Mouse (Mus musculus): Measurements from ENCODE around the gene Odf3. TPM values are rescaled to one million over a fixed set of nuclear protein-coding genes. Genes with fewer than 3 reads are reported as not detected.
A peak's percentile ranks its signal among the peaks of the same experiment; 100 is the strongest.

Gene Odf3
- total and polyA plus RNA-seq, 2 experiments = not detected

DNA sequence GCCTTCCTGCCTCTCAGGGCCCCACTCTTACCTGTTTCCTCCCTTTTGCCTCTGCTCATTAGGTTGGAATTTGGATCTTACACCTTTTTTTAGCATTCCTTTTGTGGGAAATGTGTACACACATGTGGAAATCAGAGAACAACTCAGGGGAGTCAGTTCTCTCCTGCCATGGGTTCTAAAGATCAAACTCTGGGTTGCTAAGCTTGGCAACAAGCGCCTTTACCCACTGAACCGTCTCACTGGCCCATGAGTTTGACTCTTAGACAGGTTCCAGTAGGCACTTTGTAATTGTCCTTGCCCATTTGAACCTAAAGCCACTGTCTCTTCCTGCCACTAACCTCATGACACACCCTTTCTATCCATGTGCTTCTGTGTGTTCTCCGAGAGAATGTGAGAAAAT, 47.0 kb downstream of the Odf3 start:
- 82% methylated on average over 3 of the region's 3 CpGs for WGBS
- no peaks in the 10 kb centered on the region for H3K79me2 ChIP-seq (ENCODE audit: control insufficient read depth, insufficient read depth, low read length)

DNA sequence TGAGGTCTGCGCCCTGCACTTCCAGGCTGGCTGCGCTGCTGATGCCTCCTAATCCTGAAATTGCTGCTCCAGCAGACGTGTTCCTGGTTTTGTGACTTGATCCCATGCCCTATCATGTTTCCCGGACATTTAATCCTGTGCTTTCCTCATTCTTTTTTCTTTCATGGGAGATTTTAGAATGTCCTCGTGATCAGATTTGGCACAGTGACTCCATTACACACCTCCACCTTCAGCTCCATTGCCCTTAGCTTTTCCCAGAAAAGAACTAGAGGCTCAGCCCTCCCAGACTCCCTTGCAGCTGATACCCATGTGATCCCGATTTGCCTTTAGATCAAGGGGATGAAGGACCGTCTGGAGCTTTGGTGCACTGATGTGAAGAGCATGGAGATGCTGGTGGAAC, 50.3 kb downstream of the Odf3 start:
- H3K79me2 ChIP-seq (ENCODE audit: control insufficient read depth, insufficient read depth, low read length) = no peaks in the 10 kb centered on the region
- H3K36me3 ChIP-seq (ENCODE audit: control insufficient read depth, insufficient read depth, low read length) = peaks cover 17% of the 10 kb centered on the region
- peaks cover 7% of the 10 kb centered on the region for H3K4me1 ChIP-seq (ENCODE audit: control insufficient read depth, insufficient read depth, low read length)
- H3K4me3 ChIP-seq (ENCODE audit: insufficient read depth, low read depth, low read length) = no peak overlapping the region
- DNase-seq (ENCODE audit: extremely low read depth, low read depth, low spot score) = no peak
- WGBS = 94% methylated on average over 7 of the region's 7 CpGs
- no peak overlapping the region for H3K9ac ChIP-seq (ENCODE audit: low read depth, low read length)
- H3K27ac ChIP-seq (replicated peaks; ENCODE audit: insufficient read depth, low read depth, low read length) = no peak overlapping the region
- TF ChIP-seq CTCF (IDR thresholded peaks at IDR 0.05; ENCODE audit: low read depth, low read length) = no peak
- no peak for TF ChIP-seq POLR2A (IDR thresholded peaks at IDR 0.05; ENCODE audit: extremely low read depth, insufficient read depth, low read length)
- no peaks in the 10 kb centered on the region for H3K27me3 ChIP-seq (ENCODE audit: control insufficient read depth, insufficient read depth, low read length)

More for the DNA sequence above, 47.0 kb downstream of the Odf3 start:
- H3K4me1 ChIP-seq (ENCODE audit: control insufficient read depth, insufficient read depth, low read length) = no peaks in the 10 kb centered on the region
- no peak overlapping the region for H3K4me3 ChIP-seq (ENCODE audit: insufficient read depth, low read depth, low read length)
- peaks cover 29% of the 10 kb centered on the region for H3K36me3 ChIP-seq (ENCODE audit: control insufficient read depth, insufficient read depth, low read length)
- no peak for TF ChIP-seq CTCF (IDR thresholded peaks at IDR 0.05; ENCODE audit: low read depth, low read length)
- TF ChIP-seq POLR2A (IDR thresholded peaks at IDR 0.05; ENCODE audit: extremely low read depth, insufficient read depth, low read length) = no peak
- H3K27me3 ChIP-seq (ENCODE audit: control insufficient read depth, insufficient read depth, low read length) = no peaks in the 10 kb centered on the region
- no peak overlapping the region for H3K27ac ChIP-seq (replicated peaks; ENCODE audit: insufficient read depth, low read depth, low read length)
- DNase-seq (ENCODE audit: extremely low read depth, low read depth, low spot score) = peak; percentile 53
- no peak overlapping the region for H3K9ac ChIP-seq (ENCODE audit: low read depth, low read length)

DNA sequence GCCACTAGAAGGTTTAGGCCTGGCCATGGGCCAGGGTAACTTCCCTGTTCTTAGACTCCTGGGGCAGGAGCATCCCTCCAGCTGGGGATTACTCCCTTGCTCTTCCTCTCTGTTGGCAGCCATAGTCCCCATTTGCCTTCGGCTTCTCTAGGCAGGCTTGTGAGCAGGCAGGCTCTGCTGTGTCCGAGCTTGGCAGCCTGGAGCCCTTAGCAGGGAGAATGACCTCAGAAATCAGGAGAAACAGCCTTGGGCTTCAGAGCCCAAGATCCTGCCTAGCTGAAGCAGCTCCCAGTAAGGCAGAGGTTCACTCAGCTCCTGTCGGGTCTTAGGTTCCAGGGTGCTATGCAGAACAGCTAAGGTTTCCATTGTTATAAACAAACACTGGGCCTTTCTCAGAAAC, 51.5 kb downstream of the Odf3 start:
- WGBS = 53% methylated on average over 3 of the region's 3 CpGs
- Histone ChIP-seq H3K36me3 (ENCODE audit: control insufficient read depth, insufficient read depth, low read length) (peaks cover 13% of the 10 kb centered on the region), H3K4me1 (ENCODE audit: control insufficient read depth, insufficient read depth, low read length) (peaks cover 10% of the 10 kb centered on the region), H3K27ac (replicated peaks; ENCODE audit: insufficient read depth, low read depth, low read length) (no peak overlapping the region), H3K27me3 (ENCODE audit: control insufficient read depth, insufficient read depth, low read length) (no peaks in the 10 kb centered on the region), H3K9ac (ENCODE audit: low read depth, low read length) (no peak overlapping the region), H3K79me2 (ENCODE audit: control insufficient read depth, insufficient read depth, low read length) (no peaks in the 10 kb centered on the region), H3K4me3 (ENCODE audit: insufficient read depth, low read depth, low read length) (no peak overlapping the region)
- no peak for DNase-seq (ENCODE audit: extremely low read depth, low read depth, low spot score)
- no peak for TF ChIP-seq CTCF (IDR thresholded peaks at IDR 0.05; ENCODE audit: low read depth, low read length)
- TF ChIP-seq POLR2A (IDR thresholded peaks at IDR 0.05; ENCODE audit: extremely low read depth, insufficient read depth, low read length) = no peak

DNA sequence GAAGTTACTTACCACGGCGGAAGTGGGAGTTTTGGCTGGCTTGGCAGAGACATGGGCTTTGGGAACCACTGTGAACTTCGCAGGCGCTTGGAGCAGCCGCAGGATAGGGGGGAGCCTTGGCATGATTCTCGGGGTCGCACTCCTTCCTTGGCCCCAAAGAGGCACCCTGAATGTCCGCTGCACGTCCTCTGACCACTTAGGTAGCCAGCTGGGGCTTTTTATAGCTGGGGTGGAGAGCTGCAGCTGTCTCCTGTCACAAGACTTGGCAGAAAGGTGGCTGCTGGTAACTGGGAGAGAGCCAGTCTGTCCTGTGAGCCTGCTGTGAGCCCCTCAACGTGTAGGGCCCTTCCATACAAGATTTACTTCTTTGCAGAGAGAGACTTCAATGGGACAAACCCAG, 52.6 kb downstream of the Odf3 start, which contains the start of gene Cox8b:
Gene Cox8b, minus strand, starts transcription at position 227 of the 400 bp plus-strand sequence.
- no peaks in the 10 kb centered on the region for H3K79me2 ChIP-seq (ENCODE audit: control insufficient read depth, insufficient read depth, low read length)
- peaks cover 9% of the 10 kb centered on the region; the same call in 1 of the 2 replicates for H3K36me3 ChIP-seq (ENCODE audit: control insufficient read depth, insufficient read depth, low read length)
- no peak within 1 kb of the TSS for H3K27ac ChIP-seq (replicated peaks; ENCODE audit: insufficient read depth, low read depth, low read length)
- DNase-seq (ENCODE audit: extremely low read depth, low read depth, low spot score) = no peak
- TF ChIP-seq CTCF (IDR thresholded peaks at IDR 0.05; ENCODE audit: low read depth, low read length) (no peak), POLR2A (IDR thresholded peaks at IDR 0.05; ENCODE audit: extremely low read depth, insufficient read depth, low read length) (no peak)
- H3K4me1 ChIP-seq (ENCODE audit: control insufficient read depth, insufficient read depth, low read length) = peaks cover 10% of the 10 kb centered on the region
- H3K4me3 ChIP-seq (ENCODE audit: insufficient read depth, low read depth, low read length) = no peak within 1 kb of the TSS
- no peak within 1 kb of the TSS for H3K9ac ChIP-seq (ENCODE audit: low read depth, low read length)
- no peaks in the 10 kb centered on the region for H3K27me3 ChIP-seq (ENCODE audit: control insufficient read depth, insufficient read depth, low read length)
- 76% methylated on average over 10 of the region's 10 CpGs for WGBS

Other genes with a start within 250 kb of the Odf3 start
- gene Olfr46, start 246.5 kb upstream of the Odf3 start, total RNA-seq (2014; rRNA removed) = under 0.01 TPM in 1 of 2 replicates, not detected in the other
- not detected in 2 replicates for gene Olfr46, start 246.5 kb upstream of the Odf3 start, polyA plus RNA-seq (2012; rRNA removed)
- gene Olfr61, start 218.8 kb upstream of the Odf3 start, total RNA-seq (2014; rRNA removed) = not detected in 2 replicates
- not detected in 2 replicates for gene Olfr61, start 218.8 kb upstream of the Odf3 start, polyA plus RNA-seq (2012; rRNA removed)
- not detected in 2 replicates for gene Olfr53, start 201.4 kb upstream of the Odf3 start, total RNA-seq (2014; rRNA removed)
- gene Olfr53, start 201.4 kb upstream of the Odf3 start, polyA plus RNA-seq (2012; rRNA removed) = not detected in 2 replicates
- gene Olfr539, start 187.9 kb upstream of the Odf3 start, total RNA-seq (2014; rRNA removed) = under 0.01 TPM in 1 of 2 replicates, not detected in the other
- gene Olfr539, start 187.9 kb upstream of the Odf3 start, polyA plus RNA-seq (2012; rRNA removed) = not detected in 2 replicates
- gene Olfr45, start 165.9 kb upstream of the Odf3 start, total RNA-seq (2014; rRNA removed) = not detected in 2 replicates
- not detected in 2 replicates for gene Olfr45, start 165.9 kb upstream of the Odf3 start, polyA plus RNA-seq (2012; rRNA removed)
- gene Olfr541, start 150.5 kb upstream of the Odf3 start, total RNA-seq (2014; rRNA removed) = not detected in 2 replicates
- gene Olfr541, start 150.5 kb upstream of the Odf3 start, polyA plus RNA-seq (2012; rRNA removed) = 0.07 TPM in 1 of 2 replicates, not detected in the other
- 3,097 and 4,003 TPM in 2 replicates for gene Cyp2e1, start 84.1 kb upstream of the Odf3 start, total RNA-seq (2014; rRNA removed)
- gene Cyp2e1, start 84.1 kb upstream of the Odf3 start, polyA plus RNA-seq (2012; rRNA removed) = 2,786 and 2,859 TPM in 2 replicates
- gene Syce1, start 60.0 kb upstream of the Odf3 start, total RNA-seq (2014; rRNA removed) = not detected in 2 replicates
- gene Syce1, start 60.0 kb upstream of the Odf3 start, polyA plus RNA-seq (2012; rRNA removed) = 0.07 TPM in 1 of 2 replicates, not detected in the other
- 1.0 TPM in 2 replicates for gene Zfp941, start 25.6 kb upstream of the Odf3 start, total RNA-seq (2014; rRNA removed)
- 0.34 and 0.77 TPM in 2 replicates for gene Zfp941, start 25.6 kb upstream of the Odf3 start, polyA plus RNA-seq (2012; rRNA removed)
- 511 and 549 TPM in 2 replicates for gene Urah, start 12.8 kb upstream of the Odf3 start, total RNA-seq (2014; rRNA removed)
- gene Urah, start 12.8 kb upstream of the Odf3 start, polyA plus RNA-seq (2012; rRNA removed) = 1,037 and 1,096 TPM in 2 replicates
- gene Scgb1c1, start 2.3 kb upstream of the Odf3 start, total RNA-seq (2014; rRNA removed) = 0.46 TPM in 1 of 2 replicates, not detected in the other
- gene Scgb1c1, start 2.3 kb upstream of the Odf3 start, polyA plus RNA-seq (2012; rRNA removed) = 1.0 TPM in 1 of 2 replicates, not detected in the other
- 0.60 and 1.4 TPM in 2 replicates for gene Gm45785, start 8.5 kb downstream of the Odf3 start, total RNA-seq (2014; rRNA removed)
- not detected in 2 replicates for gene Gm45785, start 8.5 kb downstream of the Odf3 start, polyA plus RNA-seq (2012; rRNA removed)
- 17.5 and 20.3 TPM in 2 replicates for gene Ric8a, start 9.2 kb downstream of the Odf3 start, total RNA-seq (2014; rRNA removed)
- 24.6 and 34.4 TPM in 2 replicates for gene Ric8a, start 9.2 kb downstream of the Odf3 start, polyA plus RNA-seq (2012; rRNA removed)
- 15.0 and 15.4 TPM in 2 replicates for gene Bet1l, start 9.8 kb downstream of the Odf3 start, total RNA-seq (2014; rRNA removed)
- gene Bet1l, start 9.8 kb downstream of the Odf3 start, polyA plus RNA-seq (2012; rRNA removed) = 22.1 and 29.2 TPM in 2 replicates
- 83.6 and 102 TPM in 2 replicates for gene Psmd13, start 34.2 kb downstream of the Odf3 start, total RNA-seq (2014; rRNA removed)
- 51.1 and 58.2 TPM in 2 replicates for gene Psmd13, start 34.2 kb downstream of the Odf3 start, polyA plus RNA-seq (2012; rRNA removed)
- gene Sirt3, start 34.5 kb downstream of the Odf3 start, total RNA-seq (2014; rRNA removed) = 134 and 150 TPM in 2 replicates
- gene Sirt3, start 34.5 kb downstream of the Odf3 start, polyA plus RNA-seq (2012; rRNA removed) = 155 TPM in 2 replicates
- 0.55 and 0.81 TPM in 2 replicates for gene Cox8b, start 52.6 kb downstream of the Odf3 start, total RNA-seq (2014; rRNA removed)
- gene Cox8b, start 52.6 kb downstream of the Odf3 start, polyA plus RNA-seq (2012; rRNA removed) = not detected in 2 replicates
- gene Nlrp6, start 73.1 kb downstream of the Odf3 start, total RNA-seq (2014; rRNA removed) = 28.9 and 33.4 TPM in 2 replicates
- gene Nlrp6, start 73.1 kb downstream of the Odf3 start, polyA plus RNA-seq (2012; rRNA removed) = 72.9 and 119 TPM in 2 replicates
- gene Pgghg, start 93.6 kb downstream of the Odf3 start, total RNA-seq (2014; rRNA removed) = 16.6 and 19.1 TPM in 2 replicates
- gene Pgghg, start 93.6 kb downstream of the Odf3 start, polyA plus RNA-seq (2012; rRNA removed) = 41.3 and 43.3 TPM in 2 replicates
- 0.40 and 0.55 TPM in 2 replicates for gene Ifitm5, start 102.5 kb downstream of the Odf3 start, total RNA-seq (2014; rRNA removed)
- 0.76 and 1.0 TPM in 2 replicates for gene Ifitm5, start 102.5 kb downstream of the Odf3 start, polyA plus RNA-seq (2012; rRNA removed)
- gene Gm45717, start 108.1 kb downstream of the Odf3 start, total RNA-seq (2014; rRNA removed) = not detected in 2 replicates
- not detected in 2 replicates for gene Gm45717, start 108.1 kb downstream of the Odf3 start, polyA plus RNA-seq (2012; rRNA removed)
- gene Ifitm2, start 108.2 kb downstream of the Odf3 start, total RNA-seq (2014; rRNA removed) = 270 and 282 TPM in 2 replicates
- 968 and 1,028 TPM in 2 replicates for gene Ifitm2, start 108.2 kb downstream of the Odf3 start, polyA plus RNA-seq (2012; rRNA removed)
- 11.2 and 11.3 TPM in 2 replicates for gene Ifitm1, start 119.4 kb downstream of the Odf3 start, total RNA-seq (2014; rRNA removed)
- gene Ifitm1, start 119.4 kb downstream of the Odf3 start, polyA plus RNA-seq (2012; rRNA removed) = 48.6 and 79.4 TPM in 2 replicates
- gene Ifitm3, start 163.0 kb downstream of the Odf3 start, total RNA-seq (2014; rRNA removed) = 296 and 392 TPM in 2 replicates
- 848 and 1,254 TPM in 2 replicates for gene Ifitm3, start 163.0 kb downstream of the Odf3 start, polyA plus RNA-seq (2012; rRNA removed)
- gene Ifitm6, start 170.1 kb downstream of the Odf3 start, total RNA-seq (2014; rRNA removed) = 0.81 and 0.83 TPM in 2 replicates
- gene Ifitm6, start 170.1 kb downstream of the Odf3 start, polyA plus RNA-seq (2012; rRNA removed) = 0.72 and 1.7 TPM in 2 replicates
- not detected in 2 replicates for gene Gm17387, start 181.3 kb downstream of the Odf3 start, total RNA-seq (2014; rRNA removed)
- not detected in 2 replicates for gene Gm17387, start 181.3 kb downstream of the Odf3 start, polyA plus RNA-seq (2012; rRNA removed)
- 0.09 TPM in 1 of 2 replicates, not detected in the other for gene B4galnt4, start 213.3 kb downstream of the Odf3 start, total RNA-seq (2014; rRNA removed)
- 0.04 and 0.10 TPM in 2 replicates for gene B4galnt4, start 213.3 kb downstream of the Odf3 start, polyA plus RNA-seq (2012; rRNA removed)
- gene Pkp3, start 230.4 kb downstream of the Odf3 start, total RNA-seq (2014; rRNA removed) = 0.60 and 0.83 TPM in 2 replicates
- 1.9 and 2.0 TPM in 2 replicates for gene Pkp3, start 230.4 kb downstream of the Odf3 start, polyA plus RNA-seq (2012; rRNA removed)